Mouse (Mus musculus): ENCODE measurements around the gene Zgpat. TPM values are rescaled to one million over a fixed set of nuclear protein-coding genes. Genes with fewer than 3 reads are reported as not detected.
A peak's percentile ranks its signal among the peaks of the same experiment; 100 is the strongest.

The Zgpat gene
- polyA plus RNA-seq (2014; fragmentation: Nextera tagmentation; extraction: Ambion mirVana): 65.0 and 67.7 TPM in 2 replicates

GRCm38 (mm10) chr2:181364860-181365596 lies at the start of gene Zgpat, which contains the start of gene Arfrp1:
Gene Zgpat (plus strand): TSS chr2:181364928.
Gene Arfrp1 (minus strand): TSS chr2:181365404.
- peak; percentile 92 for ATAC-seq (ENCODE audit: low FRiP score, low TSS enrichment)
- H3K4me2 ChIP-seq (ENCODE audit: low read length): peak within 1 kb of the TSS; percentile 98
- H3K36me3 ChIP-seq (ENCODE audit: control insufficient read depth, insufficient read depth, low read length): peaks cover 42% of the 10 kb centered on the region
- peaks cover 33% of the 10 kb centered on the region for H3K4me1 ChIP-seq (ENCODE audit: control insufficient read depth, insufficient read depth, low read length)
- DNase-seq: peak; percentile 93
- no peaks in the 10 kb centered on the region for H3K9me3 ChIP-seq (ENCODE audit: control insufficient read depth, low read length)
- no peaks in the 10 kb centered on the region for H3K27me3 ChIP-seq (ENCODE audit: control insufficient read depth, insufficient read depth, low read length)
- under 1% methylated on average over 71 of the region's 71 CpGs for WGBS
- peak within 1 kb of the TSS; percentile 85 for H3K4me3 ChIP-seq (replicated peaks; ENCODE audit: low read depth, low read length)
- peak within 1 kb of the TSS; percentile 88 for H3K27ac ChIP-seq (replicated peaks; ENCODE audit: low read depth, low read length)
- peak within 1 kb of the TSS; percentile 86 for H3K9ac ChIP-seq (replicated peaks; ENCODE audit: low read length)

- DNase-seq (peak; percentile 95), ATAC-seq (ENCODE audit: low FRiP score, low TSS enrichment) (peak; percentile 91)
- peaks cover 26% of the 10 kb centered on the region for H3K36me3 ChIP-seq (ENCODE audit: control insufficient read depth, insufficient read depth, low read length)
- H3K9me3 ChIP-seq (ENCODE audit: control insufficient read depth, low read length): no peaks in the 10 kb centered on the region
- peak within 1 kb of the TSS; percentile 78 for H3K27ac ChIP-seq (replicated peaks; ENCODE audit: low read depth, low read length)
- H3K4me2 ChIP-seq (ENCODE audit: low read length): peak within 1 kb of the TSS; percentile 69
- peak within 1 kb of the TSS; percentile 57 for H3K4me3 ChIP-seq (replicated peaks; ENCODE audit: low read depth, low read length)
- peaks cover 17% of the 10 kb centered on the region for H3K4me1 ChIP-seq (ENCODE audit: control insufficient read depth, insufficient read depth, low read length)
- H3K27me3 ChIP-seq (ENCODE audit: control insufficient read depth, insufficient read depth, low read length): no peaks in the 10 kb centered on the region
- WGBS: 6% methylated on average over 40 of the region's 40 CpGs
- peak within 1 kb of the TSS; percentile 51 for H3K9ac ChIP-seq (replicated peaks; ENCODE audit: low read length)
Measured at GRCm38 (mm10) chr2:181319248-181320102, 45.3 kb upstream of the Zgpat start, which contains the start of gene Rtel1. Gene Rtel1 (plus strand): TSS chr2:181319739.

GRCm38 (mm10) chr2:181320103-181320499 lies 44.6 kb upstream of the Zgpat start:
- peaks cover 32% of the 10 kb centered on the region for H3K36me3 ChIP-seq (ENCODE audit: control insufficient read depth, insufficient read depth, low read length)
- ATAC-seq (ENCODE audit: low FRiP score, low TSS enrichment) (no peak), DNase-seq (no peak)
- WGBS: 17% methylated on average over 7 of the region's 7 CpGs
- H3K9me3 ChIP-seq (ENCODE audit: control insufficient read depth, low read length): no peaks in the 10 kb centered on the region
- H3K4me1 ChIP-seq (ENCODE audit: control insufficient read depth, insufficient read depth, low read length): peaks cover 14% of the 10 kb centered on the region
- peak overlapping the region; percentile 69 for H3K4me2 ChIP-seq (ENCODE audit: low read length)
- peak overlapping the region; percentile 51 for H3K9ac ChIP-seq (replicated peaks; ENCODE audit: low read length)
- peak overlapping the region; percentile 57 for H3K4me3 ChIP-seq (replicated peaks; ENCODE audit: low read depth, low read length)
- H3K27me3 ChIP-seq (ENCODE audit: control insufficient read depth, insufficient read depth, low read length): no peaks in the 10 kb centered on the region
- 0 out of 2 replicates have a peak overlapping the region, but pooled peaks have one; percentile 78 for H3K27ac ChIP-seq (replicated peaks; ENCODE audit: low read depth, low read length)

- H3K36me3 ChIP-seq (ENCODE audit: control insufficient read depth, insufficient read depth, low read length): peaks cover 51% of the 10 kb centered on the region
- ATAC-seq (ENCODE audit: low FRiP score, low TSS enrichment) (no peak), DNase-seq (no peak)
- no peak overlapping the region for H3K4me2 ChIP-seq (ENCODE audit: low read length)
- H3K27ac ChIP-seq (replicated peaks; ENCODE audit: low read depth, low read length): no peak overlapping the region
- peaks cover 13% of the 10 kb centered on the region for H3K4me1 ChIP-seq (ENCODE audit: control insufficient read depth, insufficient read depth, low read length)
- no peak overlapping the region for H3K4me3 ChIP-seq (replicated peaks; ENCODE audit: low read depth, low read length)
- WGBS: 74% methylated on average over 5 of the region's 5 CpGs
- H3K27me3 ChIP-seq (ENCODE audit: control insufficient read depth, insufficient read depth, low read length): no peaks in the 10 kb centered on the region
- H3K9me3 ChIP-seq (ENCODE audit: control insufficient read depth, low read length): no peaks in the 10 kb centered on the region
- no peak overlapping the region for H3K9ac ChIP-seq (replicated peaks; ENCODE audit: low read length)
Measured at GRCm38 (mm10) chr2:181322136-181322535, 42.6 kb upstream of the Zgpat start.

- H3K9ac ChIP-seq (replicated peaks; ENCODE audit: low read length): no peak overlapping the region
- no peak overlapping the region for H3K4me3 ChIP-seq (replicated peaks; ENCODE audit: low read depth, low read length)
- WGBS: 93% methylated on average over 2 of the region's 2 CpGs
- no peaks in the 10 kb centered on the region for H3K27me3 ChIP-seq (ENCODE audit: control insufficient read depth, insufficient read depth, low read length)
- H3K36me3 ChIP-seq (ENCODE audit: control insufficient read depth, insufficient read depth, low read length): peaks cover 79% of the 10 kb centered on the region
- no peaks in the 10 kb centered on the region for H3K4me1 ChIP-seq (ENCODE audit: control insufficient read depth, insufficient read depth, low read length)
- no peak for DNase-seq
- H3K9me3 ChIP-seq (ENCODE audit: control insufficient read depth, low read length): no peaks in the 10 kb centered on the region
- no peak overlapping the region for H3K27ac ChIP-seq (replicated peaks; ENCODE audit: low read depth, low read length)
- H3K4me2 ChIP-seq (ENCODE audit: low read length): no peak overlapping the region
- ATAC-seq (ENCODE audit: low FRiP score, low TSS enrichment): no peak
Measured at GRCm38 (mm10) chr2:181326098-181326497, 38.6 kb upstream of the Zgpat start.

- no peak for DNase-seq
- ATAC-seq (ENCODE audit: low FRiP score, low TSS enrichment): no peak
- Histone ChIP-seq H3K4me3 (replicated peaks; ENCODE audit: low read depth, low read length) (no peak overlapping the region), H3K36me3 (ENCODE audit: control insufficient read depth, insufficient read depth, low read length) (peaks cover 68% of the 10 kb centered on the region), H3K27ac (replicated peaks; ENCODE audit: low read depth, low read length) (no peak overlapping the region), H3K9ac (replicated peaks; ENCODE audit: low read length) (no peak overlapping the region), H3K4me1 (ENCODE audit: control insufficient read depth, insufficient read depth, low read length) (no peaks in the 10 kb centered on the region), H3K4me2 (ENCODE audit: low read length) (no peak overlapping the region), H3K27me3 (ENCODE audit: control insufficient read depth, insufficient read depth, low read length) (no peaks in the 10 kb centered on the region), H3K9me3 (ENCODE audit: control insufficient read depth, low read length) (no peaks in the 10 kb centered on the region)
Measured at GRCm38 (mm10) chr2:181332542-181332941, 32.2 kb upstream of the Zgpat start.

- WGBS: 52% methylated on average over 3 of the region's 3 CpGs
- H3K9ac ChIP-seq (replicated peaks; ENCODE audit: low read length): no peak overlapping the region
- H3K4me2 ChIP-seq (ENCODE audit: low read length): no peak overlapping the region
- peak; percentile 84 for DNase-seq
- no peak for ATAC-seq (ENCODE audit: low FRiP score, low TSS enrichment)
- H3K4me3 ChIP-seq (replicated peaks; ENCODE audit: low read depth, low read length): no peak overlapping the region
- peaks cover 68% of the 10 kb centered on the region for H3K36me3 ChIP-seq (ENCODE audit: control insufficient read depth, insufficient read depth, low read length)
- H3K4me1 ChIP-seq (ENCODE audit: control insufficient read depth, insufficient read depth, low read length): no peaks in the 10 kb centered on the region
- H3K27ac ChIP-seq (replicated peaks; ENCODE audit: low read depth, low read length): no peak overlapping the region
- H3K9me3 ChIP-seq (ENCODE audit: control insufficient read depth, low read length): no peaks in the 10 kb centered on the region
- no peaks in the 10 kb centered on the region for H3K27me3 ChIP-seq (ENCODE audit: control insufficient read depth, insufficient read depth, low read length)
Measured at GRCm38 (mm10) chr2:181334023-181334422, 30.7 kb upstream of the Zgpat start.

- Histone ChIP-seq H3K4me1 (ENCODE audit: control insufficient read depth, insufficient read depth, low read length) (no peaks in the 10 kb centered on the region), H3K27ac (replicated peaks; ENCODE audit: low read depth, low read length) (no peak overlapping the region), H3K9ac (replicated peaks; ENCODE audit: low read length) (no peak overlapping the region), H3K27me3 (ENCODE audit: control insufficient read depth, insufficient read depth, low read length) (no peaks in the 10 kb centered on the region), H3K9me3 (ENCODE audit: control insufficient read depth, low read length) (no peaks in the 10 kb centered on the region), H3K4me3 (replicated peaks; ENCODE audit: low read depth, low read length) (no peak overlapping the region), H3K36me3 (ENCODE audit: control insufficient read depth, insufficient read depth, low read length) (peaks cover 73% of the 10 kb centered on the region), H3K4me2 (ENCODE audit: low read length) (no peak overlapping the region)
- ATAC-seq (ENCODE audit: low FRiP score, low TSS enrichment) (no peak), DNase-seq (no peak)
- WGBS: 86% methylated on average over 4 of the region's 4 CpGs
Measured at GRCm38 (mm10) chr2:181340426-181340825, 24.3 kb upstream of the Zgpat start.
